Mouse (Mus musculus) stomach, postnatal 0 days (tissue): ENCODE results near the gene Fhit. TPM values are rescaled to one million over a fixed set of nuclear protein-coding genes. Genes with fewer than 3 reads are reported as not detected.

Source experiments
- ATAC-seq: fragments of 200-750 bp; cut with Nextera tagmentation; 2 replicates; pipeline ENCODE4 v1.8.0; 2017; ENCODE audit not compliant: low FRiP score, low TSS enrichment
- DNase-seq: peaks from one replicate; pipeline ENCODE4 v3.0.0-alpha.2; 2016; ENCODE audit warnings: low spot score
- H3K27ac ChIP-seq: fragments of 300-500 bp; sonication (generic); replicated peaks from 2 replicates; pipeline ENCODE4 v1.5.1; 2014; ENCODE audit warnings: mild to moderate bottlenecking, control low read depth
- H3K27me3 ChIP-seq: fragments of 300-500 bp; sonication (generic); 2 replicates; pipeline ENCODE4 v1.6.1; 2014; ENCODE audit warnings: low read length; ENCODE audit not compliant: control insufficient read depth, insufficient read depth
- H3K36me3 ChIP-seq: fragments of 300-500 bp; sonication (generic); 2 replicates; pipeline ENCODE4 v1.6.1; 2014; ENCODE audit warnings: low read length, mixed read lengths; ENCODE audit not compliant: control insufficient read depth, insufficient read depth
- H3K4me1 ChIP-seq: fragments of 300-500 bp; sonication (generic); replicated peaks from 2 replicates; pipeline ENCODE4 v1.6.1; 2014; ENCODE audit warnings: antibody characterized with exemption; ENCODE audit not compliant: control insufficient read depth, insufficient read depth
- H3K4me2 ChIP-seq: fragments of 300-500 bp; sonication (generic); replicated peaks from 2 replicates; pipeline ENCODE4 v1.6.1; 2014; ENCODE audit warnings: low read depth, mild to moderate bottlenecking, control low read depth, moderate library complexity
- H3K4me3 ChIP-seq: fragments of 300-500 bp; sonication (generic); 2 replicates; pipeline ENCODE4 v1.5.1; 2014; ENCODE audit warnings: low read depth, low read length, control low read depth
- H3K9ac ChIP-seq: fragments of 300-500 bp; sonication (generic); 2 replicates; pipeline ENCODE4 v1.6.1; 2014; ENCODE audit warnings: mild to moderate bottlenecking, low read length, control low read depth, mixed read lengths
- H3K9me3 ChIP-seq: fragments of 300-500 bp; sonication (generic); 2 replicates; pipeline ENCODE4 v1.6.1; 2016; ENCODE audit warnings: low read length; ENCODE audit not compliant: control insufficient read depth
- CTCF ChIP-seq: IDR thresholded peaks from 2 replicates; pipeline ENCODE4 v1.5.1; 2016; ENCODE audit warnings: antibody characterized with exemption, low read depth, mild to moderate bottlenecking, moderate library complexity
- EP300 ChIP-seq: optimal IDR thresholded peaks from 2 replicates; pipeline ENCODE3; 2016; ENCODE audit warnings: antibody characterized with exemption
- WGBS: fragments of 180-500 bp; shearing (Covaris S2); extraction: QIAGEN DNeasy Blood & Tissue Kit; methylation state at CpG from one replicate; pipeline ENCODE4 v1.1.7; 2014; 5-methylcytosine and 5-hydroxymethylcytosine counted together
- polyA plus RNA-seq: library from polyadenylated mRNA; unstranded; fragments of >200 nt; fragmentation: Nextera tagmentation; extraction: Ambion mirVana; gene quantifications from 2 replicates; pipeline ENCODE4 v1.2.1, GENCODE M21; 2015

Fhit gene
- polyA plus RNA-seq, 1 experiment from 2014 or later = 12.2 TPM

- no peaks in the 10 kb centered on the region for H3K9me3 ChIP-seq
- WGBS = 94% methylated on average over 6 of the region's 6 CpGs
- no peaks in the 10 kb centered on the region for H3K36me3 ChIP-seq
- no peak for ATAC-seq
- H3K4me3 ChIP-seq = no peak overlapping the region
- H3K4me1 ChIP-seq = no peaks in the 10 kb centered on the region
- no peak overlapping the region for H3K4me2 ChIP-seq
- TF ChIP-seq CTCF (no peak), EP300 (no peak)
- no peaks in the 10 kb centered on the region for H3K27me3 ChIP-seq
- H3K27ac ChIP-seq = no peak overlapping the region
- no peak for DNase-seq
- H3K9ac ChIP-seq = no peak overlapping the region
These were observed 1123.8 kb downstream of the Fhit start for GRCm38 (mm10) chr14:10038021-10038420.

- no peak overlapping the region for H3K4me2 ChIP-seq
- TF ChIP-seq EP300 (no peak), CTCF (no peak)
- 81% methylated on average over 2 of the region's 2 CpGs for WGBS
- no peaks in the 10 kb centered on the region for H3K9me3 ChIP-seq
- H3K36me3 ChIP-seq = no peaks in the 10 kb centered on the region
- ATAC-seq = no peak
- DNase-seq = no peak
- H3K27me3 ChIP-seq = no peaks in the 10 kb centered on the region
- H3K27ac ChIP-seq = no peak overlapping the region
- no peak overlapping the region for H3K4me3 ChIP-seq
- H3K9ac ChIP-seq = no peak overlapping the region
- H3K4me1 ChIP-seq = no peaks in the 10 kb centered on the region
These were observed 1125.1 kb downstream of the Fhit start for GRCm38 (mm10) chr14:10036685-10037215.

- DNase-seq = no peak
- no peak overlapping the region for H3K27ac ChIP-seq
- TF ChIP-seq EP300 = no peak
- TF ChIP-seq CTCF = no peak
- no peak overlapping the region for H3K4me3 ChIP-seq
- H3K9ac ChIP-seq = no peak overlapping the region
- no peak for ATAC-seq
- H3K9me3 ChIP-seq = no peaks in the 10 kb centered on the region
- no peaks in the 10 kb centered on the region for H3K36me3 ChIP-seq
- WGBS = 49% methylated on average over 3 of the region's 3 CpGs
- no peaks in the 10 kb centered on the region for H3K4me1 ChIP-seq
- no peaks in the 10 kb centered on the region for H3K27me3 ChIP-seq
- no peak overlapping the region for H3K4me2 ChIP-seq
These were observed 1126.2 kb downstream of the Fhit start for GRCm38 (mm10) chr14:10035682-10036081.

- no peak overlapping the region for H3K4me2 ChIP-seq
- no peaks in the 10 kb centered on the region for H3K27me3 ChIP-seq
- H3K36me3 ChIP-seq = no peaks in the 10 kb centered on the region
- ATAC-seq = no peak
- no peak overlapping the region for H3K27ac ChIP-seq
- H3K9me3 ChIP-seq = no peaks in the 10 kb centered on the region
- WGBS = 53% methylated on average over 2 of the region's 2 CpGs
- no peak overlapping the region for H3K4me3 ChIP-seq
- H3K9ac ChIP-seq = no peak overlapping the region
- DNase-seq = no peak
- no peaks in the 10 kb centered on the region for H3K4me1 ChIP-seq
- TF ChIP-seq EP300 (no peak), CTCF (no peak)
These were observed 1126.6 kb downstream of the Fhit start for GRCm38 (mm10) chr14:10035270-10035669.

DNA sequence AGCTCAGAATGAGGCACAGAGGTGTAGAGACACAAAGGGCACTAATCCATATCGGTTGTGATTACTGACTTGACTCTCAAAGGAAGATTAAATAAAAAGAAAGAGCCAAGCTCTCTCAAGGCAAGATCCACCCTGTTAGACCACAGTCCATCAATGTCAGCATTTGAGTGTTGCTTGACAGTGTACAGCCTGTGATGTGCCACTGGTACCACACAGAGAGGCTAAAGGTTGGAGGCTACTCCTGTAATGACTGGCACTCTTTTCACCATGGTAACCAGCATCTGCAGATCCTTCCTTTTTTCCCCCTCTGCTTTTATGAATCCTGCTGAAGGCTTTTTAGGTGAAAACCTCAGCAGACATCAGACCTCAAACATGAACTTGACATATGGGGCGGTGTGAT, 1138.5 kb downstream of the Fhit start:
- H3K9me3 ChIP-seq = no peaks in the 10 kb centered on the region
- H3K27me3 ChIP-seq = 0 out of 2 replicates have a peak, but pooled peaks cover 2% of the 10 kb centered on the region
- H3K4me2 ChIP-seq = no peak overlapping the region
- no peaks in the 10 kb centered on the region for H3K36me3 ChIP-seq
- H3K27ac ChIP-seq = no peak overlapping the region
- no peak overlapping the region for H3K9ac ChIP-seq
- DNase-seq (no peak), ATAC-seq (no peak)
- TF ChIP-seq EP300 (no peak), CTCF (no peak)
- H3K4me3 ChIP-seq = no peak overlapping the region
- 89% methylated on average over 2 of the region's 2 CpGs for WGBS
- H3K4me1 ChIP-seq = no peaks in the 10 kb centered on the region

DNA sequence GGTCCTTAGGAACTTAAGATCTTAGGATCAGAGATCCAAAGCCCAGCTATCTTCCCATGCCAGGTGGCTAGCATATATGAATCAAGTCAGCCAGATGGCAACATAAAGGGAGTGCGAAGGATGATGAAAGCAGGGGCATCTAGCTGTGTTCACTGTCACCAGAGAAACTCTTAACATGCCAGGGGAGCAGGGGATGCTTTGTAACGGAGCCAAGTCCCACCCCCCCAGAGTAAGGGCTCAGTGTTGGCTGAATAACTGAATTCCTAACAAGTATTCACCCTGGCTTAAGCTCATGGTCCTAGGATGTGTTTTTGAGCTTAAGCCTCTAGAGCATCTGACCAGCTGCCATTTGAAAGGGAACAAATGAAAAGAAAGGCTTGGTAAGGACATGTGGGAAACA, 1139.5 kb downstream of the Fhit start:
- Histone ChIP-seq H3K4me1 (no peaks in the 10 kb centered on the region), H3K36me3 (no peaks in the 10 kb centered on the region), H3K9me3 (no peaks in the 10 kb centered on the region), H3K4me2 (no peak overlapping the region), H3K27ac (no peak overlapping the region), H3K27me3 (0 out of 2 replicates have a peak, but pooled peaks cover 2% of the 10 kb centered on the region), H3K9ac (no peak overlapping the region), H3K4me3 (no peak overlapping the region)
- ATAC-seq (no peak), DNase-seq (no peak)
- TF ChIP-seq EP300 (no peak), CTCF (no peak)
- 71% methylated on average over 2 of the region's 2 CpGs for WGBS
